Mouse (Mus musculus): ENCODE measurements around the gene Cox17. TPM values are rescaled to one million over a fixed set of nuclear protein-coding genes. Genes with fewer than 3 reads are reported as not detected.

Cox17 gene
- total RNA-seq, 2 experiments from 2014 or later = 140 to 142 TPM

DNA sequence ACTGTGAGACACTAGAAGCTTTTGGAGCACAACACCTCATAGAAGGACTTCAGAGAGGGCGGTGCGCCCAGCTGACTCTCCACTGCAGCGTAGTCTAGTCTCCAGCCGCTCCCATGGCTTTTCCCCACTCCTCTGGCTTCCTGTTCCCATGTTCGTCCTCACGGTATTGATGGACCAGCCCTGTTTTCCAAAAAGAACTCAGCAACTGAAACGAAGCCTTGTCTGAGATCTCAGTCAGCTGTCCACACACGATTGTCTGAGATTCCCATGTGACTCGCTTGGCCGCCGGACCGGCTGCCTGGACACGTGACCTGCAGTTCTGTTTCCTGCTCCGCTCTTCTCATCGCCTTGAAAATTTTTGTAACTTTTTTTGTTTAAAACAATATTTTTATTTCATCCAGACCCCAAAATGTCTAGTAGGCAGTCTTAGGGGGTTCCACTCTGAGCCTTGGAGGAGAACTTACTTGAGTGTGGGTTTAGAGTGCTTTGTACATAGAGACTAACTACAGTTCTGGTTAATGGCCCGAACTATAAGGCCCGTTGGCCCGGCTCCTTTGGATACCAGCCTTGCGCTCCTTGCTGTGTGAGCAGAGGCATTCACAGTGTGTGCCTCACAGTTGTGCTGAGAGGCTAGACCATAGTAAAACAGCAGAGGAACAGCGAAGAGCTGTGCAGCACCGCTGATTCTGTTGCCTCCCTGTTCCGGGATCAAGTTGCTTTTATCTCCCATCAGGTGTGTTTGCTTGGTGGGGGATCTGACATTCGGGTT, 45.5 kb downstream of the Cox17 start:
- peak in 1 of 2 experiments; percentile 24 for DNase-seq (ENCODE audit: low spot score in 2 of 2)

DNA sequence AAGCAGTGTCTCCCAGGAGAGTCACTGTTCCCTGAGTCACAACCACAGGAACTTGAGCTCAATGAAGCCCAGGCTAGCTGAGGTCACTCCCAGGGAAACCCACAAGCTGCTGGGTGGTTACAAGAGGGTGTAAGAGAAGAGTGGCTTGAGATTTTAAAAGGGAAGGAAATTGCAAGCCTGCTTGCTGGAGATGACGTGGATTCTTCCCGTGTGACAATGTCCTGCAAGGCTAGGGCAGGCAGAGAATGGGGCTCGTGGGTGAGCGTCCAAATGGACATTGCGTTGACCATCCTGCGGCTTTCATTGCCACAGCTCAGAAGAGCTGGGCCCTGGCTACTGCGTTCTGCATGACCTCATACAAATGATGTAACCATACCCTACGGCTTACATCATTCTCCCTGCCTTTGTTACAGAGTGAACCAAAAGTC, 47.4 kb downstream of the Cox17 start:
- DNase-seq (ENCODE audit: low spot score in 2 of 2) = no peak

DNA sequence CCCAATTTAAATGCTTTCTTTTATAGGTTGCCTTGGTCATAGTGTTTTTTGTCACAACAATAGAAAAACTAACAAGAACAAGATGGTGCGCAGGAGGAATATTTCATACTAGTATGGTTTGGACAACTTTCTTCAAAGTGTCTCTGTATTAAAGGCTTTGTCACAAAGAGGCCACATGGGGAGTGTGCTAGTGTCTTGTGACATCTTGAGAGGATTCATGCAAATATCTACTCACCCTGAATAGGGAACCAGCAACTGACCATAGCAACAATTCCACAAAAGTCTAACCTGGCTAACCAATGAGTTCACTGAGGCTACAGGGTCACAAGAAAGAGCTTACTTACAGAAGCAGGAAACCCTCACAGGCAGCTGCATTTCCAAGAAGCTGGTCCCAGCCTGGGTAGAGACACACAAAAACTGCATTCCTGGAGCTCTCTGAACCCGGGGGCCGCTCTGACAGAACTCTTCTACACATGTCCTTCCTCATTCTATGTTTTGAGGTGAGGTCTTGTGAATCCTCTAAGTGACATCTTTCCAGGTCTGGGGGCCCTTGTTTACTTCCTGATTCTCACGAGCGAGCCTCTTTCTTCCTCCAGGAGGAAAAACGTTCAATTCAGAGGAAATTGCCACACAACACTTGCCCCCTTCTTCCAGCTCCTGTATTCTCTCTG, 48.4 kb downstream of the Cox17 start:
- no peak for DNase-seq (ENCODE audit: low spot score in 2 of 2)

DNA sequence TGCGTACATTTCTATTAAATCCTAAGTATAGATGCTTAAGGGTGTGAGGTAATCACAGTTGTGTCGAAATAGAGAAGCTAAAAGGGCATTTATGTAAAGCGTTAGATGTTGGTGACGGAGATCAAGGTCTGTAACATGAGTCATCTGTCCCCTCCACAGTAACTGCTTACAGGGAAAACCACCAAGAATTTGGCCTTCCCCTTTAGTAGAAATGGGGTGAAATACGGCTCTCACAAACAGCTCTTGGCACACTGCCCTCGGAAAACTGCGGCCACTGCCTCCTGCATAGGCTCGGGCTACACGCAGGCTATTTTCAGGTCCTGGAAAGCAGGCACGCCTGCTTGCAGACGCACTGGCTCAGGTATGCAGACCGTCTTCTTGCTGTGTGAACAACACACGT, 49.4 kb downstream of the Cox17 start:
- no peak for DNase-seq (ENCODE audit: low spot score in 2 of 2)

DNA sequence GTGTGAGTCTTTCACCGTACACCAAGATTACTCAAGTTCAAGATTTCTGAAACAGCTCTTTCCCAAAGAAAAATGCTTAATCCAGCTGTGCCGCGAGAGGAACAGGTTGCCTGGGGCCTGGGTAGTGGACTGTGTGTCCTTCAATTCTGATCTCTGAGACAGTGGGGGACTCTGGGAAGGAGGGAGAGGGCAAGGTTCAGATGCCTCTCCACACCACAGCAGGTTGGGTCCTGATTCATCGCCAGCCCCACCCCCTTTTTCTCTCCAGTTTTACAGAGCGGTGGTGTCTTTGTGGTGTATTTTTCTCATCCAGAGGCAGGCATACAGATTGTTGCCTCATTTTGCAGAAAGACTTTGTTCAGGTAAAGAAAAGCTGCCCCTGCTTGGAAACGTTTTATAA, 51.5 kb downstream of the Cox17 start:
- no peak for DNase-seq (ENCODE audit: low spot score in 2 of 2)

DNA sequence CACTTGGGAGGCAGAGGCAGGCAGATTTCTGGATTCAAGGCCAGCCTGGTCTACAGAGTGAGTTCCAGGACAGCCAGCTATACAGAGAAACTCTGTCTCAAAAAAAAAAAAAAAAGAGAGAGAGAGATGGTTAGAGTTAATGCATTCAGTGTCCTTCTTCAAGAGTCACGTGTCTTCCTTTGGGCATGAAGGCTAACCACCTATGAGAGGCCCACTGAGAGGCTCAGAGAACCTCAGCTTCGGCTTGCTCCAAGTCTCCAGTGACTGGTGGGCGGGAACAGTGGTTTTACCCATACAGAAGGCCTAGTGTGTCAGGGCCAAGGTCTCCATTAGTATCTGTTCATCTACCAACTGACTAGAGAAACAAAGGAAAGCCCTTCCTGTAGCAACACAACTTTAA, 52.3 kb downstream of the Cox17 start:
- DNase-seq (ENCODE audit: low spot score in 2 of 2) = no peak

DNA sequence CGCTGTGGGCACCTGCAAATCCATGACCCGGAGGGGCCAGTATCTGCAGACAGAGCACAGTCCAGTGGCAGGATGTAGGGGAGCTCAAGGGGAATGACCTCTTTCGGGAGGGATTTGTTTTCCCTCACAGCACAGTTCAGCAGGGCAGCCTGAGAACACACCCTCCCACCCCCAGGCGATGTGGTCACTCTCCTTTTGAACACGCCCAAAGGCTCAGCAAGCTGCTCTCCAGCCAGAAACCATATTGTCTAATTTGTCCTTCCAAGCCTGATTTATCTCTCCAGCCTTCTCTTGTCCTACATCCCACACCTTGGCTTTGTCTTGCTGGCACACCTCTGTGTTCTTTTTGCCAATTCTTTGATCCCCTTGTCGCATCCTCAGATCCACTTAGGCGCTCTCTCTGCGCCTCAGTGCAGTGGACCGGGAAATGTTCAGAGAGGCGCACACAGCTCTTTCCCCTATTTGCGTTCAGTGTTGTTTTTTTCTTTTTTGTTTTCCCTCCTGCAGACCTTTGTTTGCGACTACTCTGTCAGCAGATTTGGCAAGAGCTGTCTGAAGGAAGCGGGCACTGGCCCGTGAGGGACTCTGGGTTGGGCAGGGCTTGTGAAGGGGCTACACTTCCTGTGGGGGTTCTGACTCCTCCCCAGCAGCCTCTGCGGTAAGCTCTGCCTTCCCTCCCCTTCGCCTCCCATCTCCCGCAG, 52.9 kb downstream of the Cox17 start:
- peak; percentile 12 to 20 for DNase-seq (ENCODE audit: low spot score in 2 of 2)

DNA sequence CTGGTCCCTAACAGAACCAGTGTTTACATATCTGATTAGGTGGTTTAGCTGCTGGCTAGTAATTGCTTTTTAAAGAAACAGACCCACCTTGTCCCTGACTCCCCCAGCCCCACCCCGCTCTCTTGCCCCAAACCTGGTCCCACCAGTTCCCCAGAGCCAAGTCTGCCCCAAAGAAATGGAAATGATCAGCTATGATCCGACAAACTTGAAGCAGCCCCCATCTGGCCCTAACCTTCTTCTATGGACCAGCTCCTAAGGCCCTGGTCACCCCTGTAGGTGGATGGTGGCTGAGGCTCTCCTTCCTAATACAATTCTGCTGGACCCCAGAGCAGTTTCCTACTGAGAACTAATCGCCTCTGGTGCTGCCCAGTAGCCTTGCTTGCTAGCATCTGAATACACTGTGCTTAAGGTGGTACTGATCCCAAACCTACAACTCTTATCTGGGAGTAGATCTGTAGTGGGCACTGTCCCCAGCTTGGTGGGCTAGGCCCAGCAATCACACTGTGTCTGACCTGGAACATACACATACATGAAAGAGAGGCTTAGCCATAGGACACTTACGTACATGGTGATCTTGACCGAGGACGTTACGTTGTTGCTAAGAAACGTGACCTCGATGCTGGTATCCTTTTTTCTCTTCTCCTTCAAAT, 53.6 kb downstream of the Cox17 start:
- no peak for DNase-seq (ENCODE audit: low spot score in 2 of 2)

DNA sequence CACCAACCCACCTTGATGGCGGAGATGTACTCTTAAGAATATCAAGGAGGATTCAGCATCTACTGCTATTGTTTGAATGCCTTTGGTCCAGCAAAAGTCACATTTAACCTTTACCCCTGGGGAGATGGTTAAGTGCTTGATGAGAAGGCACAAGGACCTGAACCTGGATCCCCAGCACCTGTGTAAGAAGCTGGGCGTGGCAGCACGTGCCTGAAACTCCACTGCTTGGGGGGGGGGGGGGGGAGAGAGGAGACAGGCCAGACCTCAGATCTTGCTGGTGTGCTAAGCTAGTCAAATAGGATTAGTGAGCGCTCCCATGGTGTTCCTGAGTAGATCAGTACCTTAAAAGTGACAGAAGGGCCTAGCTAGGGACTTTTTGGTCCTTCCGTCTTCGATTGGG, 54.7 kb downstream of the Cox17 start:
- no peak for DNase-seq (ENCODE audit: low spot score in 2 of 2)

Other genes with a start within 250 kb of the Cox17 start
- not detected for gene Nr1i2, start 52.2 kb upstream of the Cox17 start, total RNA-seq (2021)
- gene Maats1, start 4.8 kb upstream of the Cox17 start, total RNA-seq (2021) = 1 to 10 TPM in 1 of 2 experiments, under 1 TPM in 1; 0.82 to 1.5 TPM
- gene Gm21987, start within 50 bp of the Cox17 start, total RNA-seq (2021) = not detected
- gene Popdc2, start 15.2 kb downstream of the Cox17 start, total RNA-seq (2021) = 1 to 10 TPM in 1 of 2 experiments, under 1 TPM in 1; 0.89 to 1.3 TPM
- 1 to 10 TPM in 1 of 2 experiments, under 1 TPM in 1; 0.94 to 1.0 TPM for gene Pla1a, start 86.2 kb downstream of the Cox17 start, total RNA-seq (2021)
- 10 to 100 TPM; 61.6 to 63.2 TPM for gene Adprh, start 105.7 kb downstream of the Cox17 start, total RNA-seq (2021)
- gene Cd80, start 108.6 kb downstream of the Cox17 start, total RNA-seq (2021) = under 1 TPM; 0.30 to 0.65 TPM
- 10 to 100 TPM; 33.9 to 36.2 TPM for gene Timmdc1, start 175.7 kb downstream of the Cox17 start, total RNA-seq (2021)
- gene Poglut1, start 203.3 kb downstream of the Cox17 start, total RNA-seq (2021) = 10 to 100 TPM; 43.4 TPM
- gene Tmem39a, start 211.7 kb downstream of the Cox17 start, total RNA-seq (2021) = 10 to 100 TPM; 20.8 to 21.0 TPM